Mouse (Mus musculus) ES-E14 (cell line): ENCODE results near the gene Pam.

Experiments
- CHD2 ChIP-seq: IDR thresholded peaks from 2 replicates; pipeline ENCODE4 v1.6.1; 2014; ENCODE audit warnings: mild to moderate bottlenecking, low read depth, low read length, inconsistent platforms
- HCFC1 ChIP-seq: IDR thresholded peaks from 2 replicates; pipeline ENCODE4 v1.6.1; 2012; ENCODE audit warnings: low read length, inconsistent platforms, borderline replicate concordance; ENCODE audit not compliant: insufficient read depth
- ZNF384 ChIP-seq: IDR thresholded peaks from 2 replicates; pipeline ENCODE4 v1.6.1; 2012; ENCODE audit warnings: low read depth, low read length, inconsistent platforms

GRCm38 (mm10) chr1:98094811-98095245 is 618 bp downstream of the Pam start:
- TF ChIP-seq CHD2, result no peak
- TF ChIP-seq HCFC1, result no peak
- TF ChIP-seq ZNF384, result no peak
